ENCODE assay signal across 23 mouse cellular contexts in genomic region chr2:118835115-118835514, GRCm38 (mm10). TPM values are rescaled to one million over a fixed set of nuclear protein-coding genes. Genes with fewer than 3 reads are reported as not detected.
DNase-seq lines count a peak whose midpoint lies in the region; ATAC-seq and TF ChIP-seq lines count a peak whose summit lies in the region.
"Had no signal": no experiment of that assay in that cellular context is flagged by ENCODE, and none has a peak within 500 bp of the region (broad histone marks: within the 10 kb centered on the region; RNA-seq: fewer than 3 reads in every experiment).

No protein-coding gene starts in this region.

- TF ChIP-seq POLR2A in myocyte (IDR thresholded peaks at IDR 0.05; ENCODE audit: insufficient read length, low read depth), result no peak

- no peaks in the 10 kb centered on the region for H3K4me1 ChIP-seq in forebrain, embryonic 14.5 days (ENCODE audit: control insufficient read depth, insufficient read depth, low read length)
- no peaks in the 10 kb centered on the region for H3K4me1 ChIP-seq in forebrain, embryonic 15.5 days
- no peaks in the 10 kb centered on the region for H3K4me1 ChIP-seq in embryonic facial prominence, embryonic 14.5 days (ENCODE audit: control insufficient read depth, insufficient read depth, low read length)
- no peaks in the 10 kb centered on the region for H3K4me1 ChIP-seq in stomach, postnatal 0 days (replicated peaks; ENCODE audit: control insufficient read depth, insufficient read depth)
- no peaks in the 10 kb centered on the region for H3K4me1 ChIP-seq in kidney, embryonic 16.5 days (ENCODE audit: insufficient read depth, low read length)
- H3K4me1 ChIP-seq: embryonic facial prominence, embryonic 12.5 days; hindbrain, embryonic 12.5 days; hindbrain, embryonic 15.5 days had no signal

- peak; percentile 22 for DNase-seq in forebrain, embryonic 14.5 days (ENCODE audit: low spot score)
- DNase-seq in embryonic facial prominence, embryonic 14.5 days (ENCODE audit: low spot score), result peak; percentile 70
- no peak for DNase-seq in stomach, postnatal 0 days (ENCODE audit: low spot score)
- no peak for DNase-seq in kidney, postnatal 4 days
- DNase-seq: adrenal gland, adult 2 months; adrenal gland, postnatal 14 days; B cell, adult 2 months; cerebellum, adult 18-20 months; cerebellum, adult 9-10 months; cerebellum, postnatal 14 days; gastrocnemius, postnatal 10 days; heart, adult 2 months had no signal

- H3K79me2 ChIP-seq in myocyte (ENCODE audit: control insufficient read depth, insufficient read depth), result no peaks in the 10 kb centered on the region

- no peaks in the 10 kb centered on the region for H3K27me3 ChIP-seq in forebrain, embryonic 14.5 days (replicated peaks; ENCODE audit: control insufficient read depth, insufficient read depth, low read length)
- no peaks in the 10 kb centered on the region for H3K27me3 ChIP-seq in forebrain, embryonic 15.5 days
- no peaks in the 10 kb centered on the region for H3K27me3 ChIP-seq in embryonic facial prominence, embryonic 14.5 days (replicated peaks; ENCODE audit: control insufficient read depth, insufficient read depth, low read length)
- H3K27me3 ChIP-seq in myocyte (ENCODE audit: control insufficient read depth, insufficient read depth, insufficient read length), result no peaks in the 10 kb centered on the region
- no peaks in the 10 kb centered on the region for H3K27me3 ChIP-seq in stomach, postnatal 0 days (ENCODE audit: control insufficient read depth, insufficient read depth, low read length)
- no peaks in the 10 kb centered on the region for H3K27me3 ChIP-seq in kidney, embryonic 16.5 days (ENCODE audit: insufficient read depth, low read length)
- H3K27me3 ChIP-seq: CH12.LX; embryonic facial prominence, embryonic 12.5 days; hindbrain, embryonic 12.5 days; hindbrain, embryonic 15.5 days had no signal

- no peak overlapping the region; the same call in 1 of the 2 replicates for H3K27ac ChIP-seq in forebrain, embryonic 14.5 days (ENCODE audit: low read depth, low read length)
- H3K27ac ChIP-seq in forebrain, embryonic 15.5 days (replicated peaks), result no peak overlapping the region
- H3K27ac ChIP-seq in embryonic facial prominence, embryonic 14.5 days (replicated peaks; ENCODE audit: low read depth, low read length), result no peak overlapping the region
- H3K27ac ChIP-seq in stomach, postnatal 0 days (replicated peaks), result no peak overlapping the region
- no peak overlapping the region for H3K27ac ChIP-seq in kidney, embryonic 16.5 days (ENCODE audit: low read length)
- H3K27ac ChIP-seq: embryonic facial prominence, embryonic 12.5 days; heart, adult 2 months; heart, embryonic 10.5 days; hindbrain, embryonic 12.5 days; hindbrain, embryonic 15.5 days had no signal

- no peak for TF ChIP-seq CTCF in stomach, postnatal 0 days (IDR thresholded peaks at IDR 0.05; ENCODE audit: low read depth)

- TF ChIP-seq EP300 in stomach, postnatal 0 days (optimal IDR thresholded peaks at IDR 0.05), result no peak

- H3K4me3 ChIP-seq in forebrain, embryonic 14.5 days (ENCODE audit: low read depth, low read length), result no peak overlapping the region
- H3K4me3 ChIP-seq in forebrain, embryonic 15.5 days, result no peak overlapping the region
- H3K4me3 ChIP-seq in embryonic facial prominence, embryonic 14.5 days (ENCODE audit: low read depth, low read length), result no peak overlapping the region
- no peak overlapping the region for H3K4me3 ChIP-seq in myocyte
- no peak overlapping the region for H3K4me3 ChIP-seq in stomach, postnatal 0 days (ENCODE audit: low read depth, low read length)
- no peak overlapping the region for H3K4me3 ChIP-seq in kidney, embryonic 16.5 days (ENCODE audit: low read length)
- H3K4me3 ChIP-seq: embryonic facial prominence, embryonic 12.5 days; heart, adult 2 months; heart, embryonic 10.5 days; hindbrain, embryonic 12.5 days; hindbrain, embryonic 15.5 days had no signal

- ATAC-seq in forebrain, embryonic 14.5 days, result no peak
- ATAC-seq in forebrain, embryonic 15.5 days (replicated peaks), result no peak
- peak; percentile 53; the same call in 1 of the 2 replicates for ATAC-seq in embryonic facial prominence, embryonic 14.5 days (ENCODE audit: low read depth)
- ATAC-seq in stomach, postnatal 0 days (ENCODE audit: low FRiP score, low TSS enrichment), result peak; percentile 64; the same call in 1 of the 2 replicates
- no peak for ATAC-seq in kidney, embryonic 16.5 days (ENCODE audit: low FRiP score, low TSS enrichment)
- ATAC-seq: forebrain, embryonic 16.5 days; intestine, postnatal 0 days had no signal

- H3K4me2 ChIP-seq in forebrain, embryonic 14.5 days (ENCODE audit: low read length), result no peak overlapping the region
- no peak overlapping the region for H3K4me2 ChIP-seq in forebrain, embryonic 15.5 days (replicated peaks)
- no peak overlapping the region for H3K4me2 ChIP-seq in embryonic facial prominence, embryonic 14.5 days (ENCODE audit: low read depth, low read length)
- H3K4me2 ChIP-seq in myocyte (ENCODE audit: low read depth), result no peak overlapping the region
- H3K4me2 ChIP-seq in stomach, postnatal 0 days (replicated peaks; ENCODE audit: low read depth), result no peak overlapping the region
- no peak overlapping the region for H3K4me2 ChIP-seq in kidney, embryonic 16.5 days (replicated peaks; ENCODE audit: low read depth, low read length)
- H3K4me2 ChIP-seq: embryonic facial prominence, embryonic 12.5 days; hindbrain, embryonic 12.5 days; hindbrain, embryonic 15.5 days had no signal

- H3K36me3 ChIP-seq in forebrain, embryonic 14.5 days (ENCODE audit: control insufficient read depth, insufficient read depth, low read length), result peaks cover 42% of the 10 kb centered on the region
- 0 out of 2 replicates have a peak, but pooled peaks cover 3% of the 10 kb centered on the region for H3K36me3 ChIP-seq in forebrain, embryonic 15.5 days
- H3K36me3 ChIP-seq in embryonic facial prominence, embryonic 14.5 days (ENCODE audit: control insufficient read depth, insufficient read depth, low read length), result peaks cover 43% of the 10 kb centered on the region
- H3K36me3 ChIP-seq in myocyte (ENCODE audit: control insufficient read depth, insufficient read depth), result peaks cover 4% of the 10 kb centered on the region
- H3K36me3 ChIP-seq in stomach, postnatal 0 days (ENCODE audit: control insufficient read depth, insufficient read depth, low read length), result no peaks in the 10 kb centered on the region
- H3K36me3 ChIP-seq in kidney, embryonic 16.5 days (ENCODE audit: insufficient read depth, low read length), result peaks cover 42% of the 10 kb centered on the region
- H3K36me3 ChIP-seq: hindbrain, embryonic 15.5 days had no signal

- H3K9ac ChIP-seq in forebrain, embryonic 14.5 days (ENCODE audit: low read length), result no peak overlapping the region
- H3K9ac ChIP-seq in forebrain, embryonic 15.5 days (replicated peaks), result no peak overlapping the region
- no peak overlapping the region for H3K9ac ChIP-seq in embryonic facial prominence, embryonic 14.5 days (ENCODE audit: low read depth, low read length)
- no peak overlapping the region for H3K9ac ChIP-seq in stomach, postnatal 0 days (ENCODE audit: low read length)
- H3K9ac ChIP-seq in kidney, embryonic 16.5 days (replicated peaks; ENCODE audit: low read length), result no peak overlapping the region
- H3K9ac ChIP-seq: embryonic facial prominence, embryonic 12.5 days; hindbrain, embryonic 12.5 days; hindbrain, embryonic 15.5 days had no signal

- no peak overlapping the region for H3ac ChIP-seq in myocyte (ENCODE audit: control insufficient read depth, insufficient read length)

- H3K9me3 ChIP-seq in forebrain, embryonic 14.5 days (replicated peaks; ENCODE audit: control insufficient read depth, low read length), result no peaks in the 10 kb centered on the region
- H3K9me3 ChIP-seq in forebrain, embryonic 15.5 days, result no peaks in the 10 kb centered on the region
- H3K9me3 ChIP-seq in embryonic facial prominence, embryonic 14.5 days (ENCODE audit: control insufficient read depth, low read length), result no peaks in the 10 kb centered on the region
- H3K9me3 ChIP-seq in stomach, postnatal 0 days (ENCODE audit: control insufficient read depth, low read length), result no peaks in the 10 kb centered on the region
- no peaks in the 10 kb centered on the region for H3K9me3 ChIP-seq in kidney, embryonic 16.5 days (ENCODE audit: low read length)
- H3K9me3 ChIP-seq: embryonic facial prominence, embryonic 12.5 days; G1E; heart, embryonic 10.5 days; hindbrain, embryonic 12.5 days; hindbrain, embryonic 15.5 days had no signal

- WGBS in forebrain, embryonic 14.5 days, result 66% methylated on average over 6 of the region's 6 CpGs
- 61% methylated on average over 6 of the region's 6 CpGs for WGBS in forebrain, embryonic 15.5 days
- WGBS in embryonic facial prominence, embryonic 14.5 days, result 69% methylated on average over 6 of the region's 6 CpGs
- WGBS in stomach, postnatal 0 days, result 43% methylated on average over 6 of the region's 6 CpGs
- WGBS in kidney, embryonic 16.5 days, result 86% methylated on average over 6 of the region's 6 CpGs

RNA-seq across cellular contexts. Expression of gene Knstrn, which starts 21.3 kb away (rescaled TPM):
- 66.2 and 84.2 TPM in 2 replicates for polyA plus RNA-seq in forebrain, embryonic 14.5 days (2014; fragmentation: Nextera tagmentation; extraction: Ambion mirVana)
- 59.0 and 69.4 TPM in 2 replicates for polyA plus RNA-seq in forebrain, embryonic 15.5 days (2015; fragmentation: Nextera tagmentation; extraction: Ambion mirVana)
- 75.7 and 94.2 TPM in 2 replicates for polyA plus RNA-seq in embryonic facial prominence, embryonic 14.5 days (2014; fragmentation: Nextera tagmentation; extraction: Ambion mirVana)
- 42.2 TPM for polyA plus RNA-seq in myocyte (2012; fragmentation: generic; extraction: Trizol)
- polyA plus RNA-seq in stomach, postnatal 0 days (2015; fragmentation: Nextera tagmentation; extraction: Ambion mirVana), result 26.6 and 29.0 TPM in 2 replicates
- polyA plus RNA-seq in kidney, embryonic 16.5 days (2015; fragmentation: Nextera tagmentation; extraction: Ambion mirVana), result 113 and 119 TPM in 2 replicates

RNA-seq across cellular contexts. Expression of gene Ivd, which starts 26.6 kb away (rescaled TPM):
- polyA plus RNA-seq in forebrain, embryonic 14.5 days (2014; fragmentation: Nextera tagmentation; extraction: Ambion mirVana), result 39.6 and 45.1 TPM in 2 replicates
- polyA plus RNA-seq in forebrain, embryonic 15.5 days (2015; fragmentation: Nextera tagmentation; extraction: Ambion mirVana), result 54.2 and 62.1 TPM in 2 replicates
- polyA plus RNA-seq in embryonic facial prominence, embryonic 14.5 days (2014; fragmentation: Nextera tagmentation; extraction: Ambion mirVana), result 50.7 and 61.9 TPM in 2 replicates
- polyA plus RNA-seq in myocyte (2012; fragmentation: generic; extraction: Trizol), result 35.3 TPM
- polyA plus RNA-seq in stomach, postnatal 0 days (2015; fragmentation: Nextera tagmentation; extraction: Ambion mirVana), result 30.9 and 35.9 TPM in 2 replicates
- 91.0 and 91.1 TPM in 2 replicates for polyA plus RNA-seq in kidney, embryonic 16.5 days (2015; fragmentation: Nextera tagmentation; extraction: Ambion mirVana)

RNA-seq across cellular contexts. Expression of gene Disp2, which starts 55.6 kb away (rescaled TPM):
- polyA plus RNA-seq in forebrain, embryonic 14.5 days (2014; fragmentation: Nextera tagmentation; extraction: Ambion mirVana), result 18.0 and 24.5 TPM in 2 replicates
- polyA plus RNA-seq in forebrain, embryonic 15.5 days (2015; fragmentation: Nextera tagmentation; extraction: Ambion mirVana), result 24.2 and 25.8 TPM in 2 replicates
- polyA plus RNA-seq in embryonic facial prominence, embryonic 14.5 days (2014; fragmentation: Nextera tagmentation; extraction: Ambion mirVana), result 1.4 and 2.3 TPM in 2 replicates
- polyA plus RNA-seq in myocyte (2012; fragmentation: generic; extraction: Trizol), result 0.06 TPM
- polyA plus RNA-seq in stomach, postnatal 0 days (2015; fragmentation: Nextera tagmentation; extraction: Ambion mirVana), result 1.0 and 1.1 TPM in 2 replicates
- polyA plus RNA-seq in kidney, embryonic 16.5 days (2015; fragmentation: Nextera tagmentation; extraction: Ambion mirVana), result 0.46 and 0.81 TPM in 2 replicates

Comparison
In these comparisons a context has a peak if more than half of its experiments do, and no peak if none do; other contexts are left out.
1. ATAC-seq: peak in embryonic facial prominence, embryonic 14.5 days (single experiment) and stomach, postnatal 0 days (single experiment); none in forebrain, embryonic 14.5 days (single experiment), forebrain, embryonic 15.5 days (single experiment) and kidney, embryonic 16.5 days (single experiment).
2. DNase-seq: peak in forebrain, embryonic 14.5 days (single experiment) and embryonic facial prominence, embryonic 14.5 days (single experiment); none in stomach, postnatal 0 days (single experiment) and kidney, postnatal 4 days (0 of 2).